Mouse (Mus musculus) adrenal gland, adult 2 months (tissue): ENCODE measurements around the gene Gja5. TPM values are rescaled to one million over a fixed set of nuclear protein-coding genes. Genes with fewer than 3 reads are reported as not detected.
"Not testable (repeated sequence)": the region's sequence is repeated elsewhere in the genome, so short reads cannot be mapped to it uniquely, and the experiment has no call there.

ENCODE experiments used
- DNase-seq: peaks from one replicate; pipeline ENCODE4 v3.0.0; 2021
- polyA plus RNA-seq: library from polyadenylated mRNA; depleted of rRNA; stranded (reverse); fragments of >200 nt; gene quantifications from 2 replicates; pipeline ENCODE4 v1.2.3, GENCODE M21; 2012
- total RNA-seq, 2 experiments: library from RNA; stranded (reverse); gene quantifications; 2 replicates each; pipeline ENCODE4 v1.2.3; 2021

The Gja5 gene
- total and polyA plus RNA-seq, 3 experiments = 1.4 to 2.1 (median 1.7) TPM

- DNase-seq = no peak
Measured at GRCm38 (mm10) chr3:97037119-97037518, 132.6 kb downstream of the Gja5 start.

DNA sequence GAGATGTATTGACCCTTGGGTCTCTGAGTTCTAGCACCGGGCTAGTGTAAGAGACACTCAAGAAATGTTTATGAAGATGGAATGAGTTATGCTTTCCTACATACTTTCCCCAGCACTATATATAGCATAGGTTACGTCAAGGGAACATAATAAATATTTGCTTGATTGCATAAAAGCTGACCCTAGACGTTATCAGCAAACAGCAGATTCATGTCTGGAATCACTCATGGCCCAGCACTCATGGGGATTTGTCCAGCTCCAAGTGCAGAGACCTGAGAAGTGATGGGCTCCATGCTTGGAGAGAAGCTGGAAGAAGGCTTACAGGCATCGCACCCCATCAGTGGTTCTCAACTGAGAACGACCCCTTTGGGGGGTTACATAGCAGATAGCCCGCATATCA, 135.2 kb downstream of the Gja5 start:
- no peak for DNase-seq

- no peak for DNase-seq
Measured at GRCm38 (mm10) chr3:97044188-97044587, 139.7 kb downstream of the Gja5 start.

DNA sequence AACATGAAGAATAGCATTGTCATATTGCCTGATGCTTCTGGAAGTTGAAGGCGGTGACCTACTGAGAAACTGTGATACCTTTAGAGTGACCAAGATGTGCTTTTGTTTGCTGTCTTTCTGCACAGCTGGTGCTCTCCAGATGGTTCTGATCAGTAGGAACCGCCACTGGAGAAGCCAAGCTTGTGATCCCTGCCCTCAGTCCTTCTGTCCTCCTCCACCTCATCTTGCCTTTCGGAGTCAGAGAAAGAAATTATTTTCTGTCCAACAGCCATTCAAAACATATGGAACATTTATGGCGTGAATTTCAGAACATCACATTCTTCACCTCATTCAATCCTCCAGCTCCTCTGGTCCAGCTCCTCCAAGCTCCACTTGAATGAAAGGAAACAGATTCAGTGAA, 143.3 kb downstream of the Gja5 start:
- no peak for DNase-seq

- DNase-seq = no peak
Measured at GRCm38 (mm10) chr3:97048360-97048759, 143.9 kb downstream of the Gja5 start.

- peak; percentile 47 for DNase-seq
Measured at GRCm38 (mm10) chr3:97051264-97051744, 146.8 kb downstream of the Gja5 start.

- no peak for DNase-seq
Measured at GRCm38 (mm10) chr3:97052069-97052799, 147.7 kb downstream of the Gja5 start.

- no peak for DNase-seq
Measured at GRCm38 (mm10) chr3:97058704-97059103, 154.2 kb downstream of the Gja5 start.

GRCm38 (mm10) chr3:97060119-97060518, 155.6 kb downstream of the Gja5 start:
- no peak for DNase-seq

DNA sequence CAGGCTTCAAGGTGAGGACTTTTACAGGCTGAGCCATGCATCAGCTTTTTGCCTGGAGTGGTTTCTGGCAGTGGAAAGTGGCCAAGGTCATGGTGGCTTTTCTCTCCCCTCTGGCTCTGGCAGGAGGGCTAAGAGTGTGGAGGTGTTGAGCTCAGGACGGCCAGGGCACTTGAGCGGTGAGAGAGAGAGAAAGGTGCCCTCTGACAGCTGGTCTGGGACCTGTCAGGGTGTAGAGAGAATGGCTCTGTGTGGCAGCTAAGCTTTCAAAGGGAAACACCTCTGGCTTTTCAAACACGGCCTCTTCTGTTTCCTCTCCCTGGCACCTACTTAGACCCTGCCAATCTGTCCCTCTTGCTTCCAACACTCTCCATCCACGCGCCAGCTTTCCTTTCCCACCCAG, 158.3 kb downstream of the Gja5 start:
- DNase-seq = peak; percentile 34

DNA sequence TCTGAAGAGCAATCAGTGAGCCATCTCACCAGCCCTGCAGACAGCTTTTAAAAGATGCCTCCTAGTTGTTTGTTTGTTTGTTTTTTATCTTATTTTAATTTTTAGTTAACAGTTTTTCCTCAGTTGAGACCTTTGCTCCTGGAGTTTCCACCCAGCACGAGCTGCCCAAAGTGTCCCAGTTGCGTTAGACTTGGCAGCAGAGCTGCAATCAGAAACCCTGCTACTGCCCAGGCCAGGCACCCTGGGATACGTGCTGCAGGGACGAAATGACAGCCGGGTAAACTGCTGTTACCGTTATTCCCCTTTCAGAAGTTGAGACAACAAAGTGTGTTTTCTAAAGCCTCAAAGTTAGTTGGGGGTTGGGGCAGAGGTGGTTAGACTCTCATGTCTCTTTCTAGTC, 159.6 kb downstream of the Gja5 start:
- DNase-seq = peak; percentile 19

- not testable (repeated sequence) for DNase-seq
Measured at GRCm38 (mm10) chr3:97069589-97069988, 165.1 kb downstream of the Gja5 start.

DNA sequence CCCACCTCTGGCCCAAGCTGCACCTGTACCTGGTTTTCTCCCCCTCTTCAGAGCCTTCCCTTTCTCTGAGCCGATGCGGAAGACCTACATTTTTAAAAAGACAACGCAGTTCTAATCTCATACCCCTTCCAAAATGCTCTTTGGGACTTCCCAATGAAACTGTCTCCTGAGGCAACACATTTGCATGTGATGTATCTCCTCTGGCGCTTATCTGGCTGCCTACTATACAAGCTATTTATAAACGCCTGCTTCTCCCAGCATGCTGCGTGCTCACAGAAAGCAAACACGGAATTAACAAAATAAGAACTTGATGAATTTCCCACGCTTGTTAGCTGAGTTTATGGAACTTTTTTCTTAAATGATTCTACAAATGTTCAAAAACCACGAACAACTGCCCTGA, 167.4 kb downstream of the Gja5 start:
- not testable (repeated sequence) for DNase-seq

DNA sequence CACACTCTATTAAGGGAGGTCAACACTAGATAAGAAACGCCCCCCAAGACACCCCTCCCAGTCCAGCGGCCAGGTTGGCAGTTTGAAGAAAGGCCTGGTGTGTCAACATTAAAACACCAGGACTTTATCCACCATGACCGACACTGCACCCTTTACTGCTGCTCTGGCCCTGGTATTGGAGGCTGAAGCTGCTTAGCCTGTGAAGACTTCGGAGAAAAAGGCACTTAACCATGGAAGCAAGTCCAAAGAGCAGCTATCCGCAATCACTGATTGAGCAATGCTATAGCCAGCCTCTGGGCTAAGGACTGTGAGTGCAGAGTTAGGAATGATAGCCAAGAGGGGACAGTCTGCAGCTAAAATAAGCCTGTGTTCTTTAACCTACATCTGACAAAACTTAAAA, 167.9 kb downstream of the Gja5 start:
- DNase-seq = not testable (repeated sequence)

- DNase-seq = not testable (repeated sequence)
Measured at GRCm38 (mm10) chr3:97075744-97076350, 171.4 kb downstream of the Gja5 start.

- DNase-seq = peak; percentile 67
Measured at GRCm38 (mm10) chr3:97076412-97076811, 171.9 kb downstream of the Gja5 start.

DNA sequence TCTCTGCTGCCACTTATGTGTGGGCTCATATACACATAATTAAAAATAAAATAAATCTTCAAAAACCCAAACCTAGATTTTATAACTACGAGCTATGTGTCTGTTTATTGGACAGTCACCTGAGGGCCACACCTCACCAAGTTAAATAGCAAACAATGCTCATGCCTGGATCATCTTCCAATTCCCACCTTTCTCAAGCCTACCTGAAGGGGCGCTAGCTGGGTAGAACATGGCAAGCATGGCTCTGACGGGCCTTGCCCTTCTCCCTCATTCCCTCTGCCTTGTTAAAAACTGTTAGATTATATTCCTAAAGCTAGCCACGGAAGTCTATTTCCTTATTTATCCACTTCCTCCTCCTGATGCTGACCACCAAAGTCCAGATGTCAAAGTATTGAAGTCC, 173.9 kb downstream of the Gja5 start:
- no peak for DNase-seq

DNA sequence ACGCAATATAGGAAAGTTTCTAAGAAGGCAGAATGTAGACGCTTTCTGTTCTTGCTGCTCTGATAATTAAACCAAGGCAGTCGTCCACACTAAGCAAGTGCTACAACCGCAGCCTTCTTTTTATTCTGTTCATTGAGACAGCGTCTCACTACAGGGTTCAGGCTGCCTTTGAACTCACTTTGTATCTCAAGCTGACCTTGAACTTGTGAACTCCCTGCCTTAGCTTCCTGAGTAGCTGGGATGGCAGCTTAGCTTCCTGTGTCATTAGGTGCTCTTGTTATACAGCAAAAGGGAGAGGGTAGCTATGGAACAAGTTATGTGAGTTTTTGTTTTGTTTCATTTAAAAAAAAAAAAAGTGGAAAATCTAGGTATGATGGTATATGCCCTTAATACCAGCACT, 177.7 kb downstream of the Gja5 start:
- DNase-seq = no peak

DNA sequence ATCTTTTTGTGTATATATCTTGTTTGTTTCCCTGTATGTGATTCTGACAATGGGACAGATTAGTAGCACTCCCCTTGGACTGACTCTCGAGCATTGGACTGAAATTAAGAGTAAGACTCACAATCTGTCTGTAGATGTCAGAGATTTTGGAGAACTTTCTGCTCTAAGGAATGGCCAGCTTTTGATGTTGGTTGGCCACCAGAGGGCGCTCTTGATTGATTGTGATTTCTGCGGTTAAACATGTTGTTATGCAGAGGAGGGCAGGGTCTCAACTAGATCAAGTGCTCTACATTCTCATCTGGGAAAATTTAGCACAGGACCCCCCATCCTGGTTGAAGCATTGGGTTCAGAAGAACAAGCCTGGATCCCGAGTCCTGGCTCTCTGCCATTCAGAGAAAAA, 182.8 kb downstream of the Gja5 start:
- DNase-seq = peak; percentile 17

DNA sequence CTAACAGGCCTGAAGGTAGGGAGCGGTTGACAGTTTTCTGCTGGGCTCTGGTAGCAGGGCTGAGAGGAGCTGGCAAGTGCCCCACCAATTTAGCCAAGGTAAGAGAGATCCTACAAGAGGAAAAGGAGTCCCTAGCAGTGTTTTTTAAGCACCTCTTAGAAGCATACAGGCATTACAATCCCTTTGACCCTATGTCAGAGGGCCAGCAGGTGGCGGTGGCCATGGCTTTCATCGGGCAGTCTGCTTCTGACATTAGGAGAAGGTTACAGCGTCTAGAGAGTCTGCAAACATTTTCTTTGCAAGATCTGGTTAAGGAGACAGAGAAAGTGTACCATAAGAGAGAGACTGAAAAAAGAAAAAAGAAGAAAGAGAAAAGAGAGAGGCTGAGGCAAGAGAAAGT, 183.8 kb downstream of the Gja5 start:
- not testable (repeated sequence) for DNase-seq

DNA sequence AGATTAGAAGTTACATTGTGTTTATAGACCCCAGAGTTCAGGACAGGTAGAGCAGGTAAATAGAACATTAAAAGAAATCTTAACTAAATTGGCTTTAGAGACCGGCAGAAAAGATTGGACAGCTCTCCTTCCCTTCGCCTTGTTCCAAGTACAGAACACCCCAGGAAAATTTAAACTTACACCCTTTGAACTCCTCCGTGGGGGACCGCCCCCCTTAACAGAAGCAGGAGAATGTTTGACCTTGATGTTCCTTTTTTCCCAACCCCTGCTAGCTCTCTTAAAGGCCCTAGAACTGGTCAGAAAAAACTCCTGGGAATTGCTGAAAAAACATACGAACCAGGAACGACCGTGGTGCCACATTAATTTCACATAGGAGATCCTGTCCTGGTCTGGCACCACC, 187.5 kb downstream of the Gja5 start:
- DNase-seq = not testable (repeated sequence)

DNA sequence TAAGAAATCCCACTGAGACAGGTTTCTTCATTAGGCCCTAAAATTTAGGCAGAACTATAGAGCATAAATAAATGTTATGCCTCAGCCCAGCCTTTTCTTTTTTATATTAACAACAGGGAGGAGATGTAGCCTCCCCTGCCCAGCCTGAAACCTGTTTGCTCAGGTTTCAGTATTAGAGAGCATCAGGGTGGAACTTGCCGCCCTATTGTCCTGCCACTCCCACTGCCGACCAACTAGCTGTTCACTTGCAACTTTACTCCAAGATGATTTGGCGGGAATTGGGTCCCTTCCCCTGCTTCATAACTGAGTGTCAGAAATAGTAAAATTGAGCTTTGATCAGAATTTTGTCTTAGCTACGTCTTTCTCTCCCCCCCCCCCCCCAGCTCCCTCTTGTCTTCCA, 192.2 kb downstream of the Gja5 start:
- not testable (repeated sequence) for DNase-seq

DNA sequence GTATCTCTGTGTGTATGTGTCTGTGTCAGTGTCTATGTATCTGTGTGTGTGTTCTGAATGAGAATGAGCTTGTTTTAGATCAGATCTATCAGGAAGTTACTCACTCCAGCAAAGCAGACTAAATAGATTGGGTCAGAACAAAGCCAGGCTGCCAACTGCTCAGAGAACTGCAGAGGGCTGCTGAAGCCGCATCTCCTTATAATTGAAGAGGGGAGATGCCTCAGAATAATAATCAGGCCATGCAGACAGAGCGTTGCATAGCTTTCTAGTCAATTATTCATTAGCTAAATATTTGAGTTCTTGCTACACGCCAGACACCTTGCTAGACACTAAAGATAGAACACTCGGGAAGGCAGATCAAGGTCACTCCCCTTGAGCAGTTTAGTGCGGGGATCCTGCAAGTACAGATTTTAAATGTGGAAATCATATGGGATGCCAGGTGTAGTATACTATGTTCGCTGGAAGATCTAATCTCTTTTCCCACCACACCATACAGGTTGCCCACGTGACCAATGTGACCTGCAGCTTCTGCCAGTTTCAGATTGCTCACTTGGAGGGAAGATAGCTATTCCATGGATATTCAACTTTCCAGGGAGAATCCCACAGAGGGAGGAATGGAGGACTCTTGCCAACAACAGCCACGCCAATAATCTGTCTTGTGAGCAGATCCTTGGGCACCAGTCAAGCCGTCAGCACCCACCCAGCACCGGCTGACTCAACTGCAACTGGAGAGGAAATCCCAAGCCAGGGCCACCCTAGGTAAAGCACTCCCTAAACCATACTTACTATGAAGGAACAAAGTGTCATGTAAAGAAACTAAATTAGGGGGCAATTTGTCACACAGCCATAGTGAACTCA, 196.5 kb downstream of the Gja5 start:
- peak; percentile 7 for DNase-seq
